Mouse (Mus musculus) kidney, postnatal 0 days (tissue): ENCODE measurements around the gene Tox2. TPM values are rescaled to one million over a fixed set of nuclear protein-coding genes. Genes with fewer than 3 reads are reported as not detected.
A peak's percentile ranks its signal among the peaks of the same experiment; 100 is the strongest.

Source experiments
- ATAC-seq: fragments of 200-750 bp; cut with Nextera tagmentation; replicated peaks from 2 replicates; pipeline ENCODE4 v1.8.0; 2017; ENCODE audit warnings: low read depth, moderate number of reproducible peaks, moderate TSS enrichment, moderate library complexity; ENCODE audit not compliant: low FRiP score
- DNase-seq: peaks from one replicate; pipeline ENCODE4 v3.0.0-alpha.2; 2016; ENCODE audit warnings: low spot score
- H3K27ac ChIP-seq: fragments of 300-500 bp; sonication (generic); 2 replicates; pipeline ENCODE4 v1.5.1; 2014; ENCODE audit warnings: mild to moderate bottlenecking
- H3K27me3 ChIP-seq: fragments of 300-500 bp; sonication (generic); 2 replicates; pipeline ENCODE4 v1.6.1; 2014; ENCODE audit warnings: low read length, mixed read lengths; ENCODE audit not compliant: insufficient read depth
- H3K36me3 ChIP-seq: fragments of 300-500 bp; sonication (generic); 2 replicates; pipeline ENCODE4 v1.6.1; 2014; ENCODE audit warnings: low read length, mixed read lengths; ENCODE audit not compliant: insufficient read depth
- H3K4me1 ChIP-seq: fragments of 300-500 bp; sonication (generic); replicated peaks from 2 replicates; pipeline ENCODE4 v1.6.1; 2014; ENCODE audit warnings: antibody characterized with exemption, low read length, mixed read lengths; ENCODE audit not compliant: insufficient read depth
- H3K4me2 ChIP-seq: fragments of 300-500 bp; sonication (generic); 2 replicates; pipeline ENCODE4 v1.6.1; 2014; ENCODE audit warnings: mild to moderate bottlenecking, low read length, moderate library complexity, mixed read lengths
- H3K4me3 ChIP-seq: fragments of 300-500 bp; sonication (generic); replicated peaks from 2 replicates; pipeline ENCODE4 v1.5.1; 2014; ENCODE audit warnings: low read depth, low read length
- H3K9ac ChIP-seq: fragments of 300-500 bp; sonication (generic); 2 replicates; pipeline ENCODE4 v1.6.1; 2014; ENCODE audit warnings: low read depth, low read length
- H3K9me3 ChIP-seq: fragments of 300-500 bp; sonication (generic); replicated peaks from 2 replicates; pipeline ENCODE4 v1.6.1; 2016; ENCODE audit warnings: low read length, inconsistent platforms, mixed read lengths
- CTCF ChIP-seq: IDR thresholded peaks from 2 replicates; pipeline ENCODE4 v1.5.1; 2016; ENCODE audit warnings: antibody characterized with exemption, low read depth, mild to moderate bottlenecking, moderate library complexity
- WGBS: fragments of 180-500 bp; shearing (Covaris S2); extraction: QIAGEN DNeasy Blood & Tissue Kit; methylation state at CpG from one replicate; pipeline ENCODE4 v1.1.7; 2014; 5-methylcytosine and 5-hydroxymethylcytosine counted together
- polyA plus RNA-seq: library from polyadenylated mRNA; unstranded; fragments of >200 nt; fragmentation: Nextera tagmentation; extraction: Ambion mirVana; gene quantifications from 2 replicates; pipeline ENCODE4 v1.2.1, GENCODE M21; 2015

Tox2 gene
- polyA plus RNA-seq, 1 experiment from 2014 or later: 1.1 TPM

DNA sequence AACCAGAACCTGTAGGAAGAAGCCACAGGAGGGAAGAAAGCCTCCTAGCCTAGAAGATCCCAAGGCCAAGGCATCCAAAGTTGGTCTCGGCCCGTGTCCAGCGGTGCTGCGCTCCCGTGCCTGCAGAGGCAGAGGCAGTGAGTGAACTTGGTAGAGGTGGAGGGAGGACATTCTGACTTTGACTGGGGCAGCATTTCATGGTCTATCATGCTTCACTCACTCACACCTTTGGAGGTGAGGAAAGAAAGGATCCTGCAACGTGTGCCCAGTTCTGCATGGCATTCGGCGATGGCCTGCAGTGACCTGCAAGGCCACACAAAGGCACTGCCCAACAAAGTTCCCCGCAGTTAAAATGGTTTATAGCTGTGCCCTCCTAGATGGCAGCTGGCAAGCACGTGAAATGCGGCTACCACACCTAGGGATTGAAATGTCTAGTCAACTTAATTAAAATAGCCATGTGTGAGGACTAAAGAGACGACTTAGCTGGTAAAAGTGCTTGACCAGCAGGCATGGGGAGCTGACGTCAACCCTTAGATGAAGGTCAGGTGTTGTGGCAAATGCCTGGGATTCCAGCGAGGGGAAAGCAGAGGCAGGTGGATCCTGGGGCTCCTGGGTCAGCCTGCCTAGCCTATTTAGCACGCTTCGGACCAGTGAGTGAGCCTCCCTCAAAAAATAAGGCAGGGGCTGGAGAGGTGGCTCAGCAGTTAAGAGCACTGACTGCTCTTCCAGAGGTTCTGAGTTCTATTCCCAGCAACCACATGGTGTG is 158.1 kb downstream of the Tox2 start:
- no peak overlapping the region for H3K27ac ChIP-seq
- no peak overlapping the region for H3K9ac ChIP-seq
- 67% methylated on average over 16 of the region's 16 CpGs for WGBS
- no peaks in the 10 kb centered on the region for H3K9me3 ChIP-seq
- H3K4me1 ChIP-seq: no peaks in the 10 kb centered on the region
- DNase-seq (no peak), ATAC-seq (no peak)
- no peak for TF ChIP-seq CTCF
- H3K36me3 ChIP-seq: no peaks in the 10 kb centered on the region
- no peak overlapping the region for H3K4me2 ChIP-seq
- no peaks in the 10 kb centered on the region for H3K27me3 ChIP-seq
- H3K4me3 ChIP-seq: no peak overlapping the region

DNA sequence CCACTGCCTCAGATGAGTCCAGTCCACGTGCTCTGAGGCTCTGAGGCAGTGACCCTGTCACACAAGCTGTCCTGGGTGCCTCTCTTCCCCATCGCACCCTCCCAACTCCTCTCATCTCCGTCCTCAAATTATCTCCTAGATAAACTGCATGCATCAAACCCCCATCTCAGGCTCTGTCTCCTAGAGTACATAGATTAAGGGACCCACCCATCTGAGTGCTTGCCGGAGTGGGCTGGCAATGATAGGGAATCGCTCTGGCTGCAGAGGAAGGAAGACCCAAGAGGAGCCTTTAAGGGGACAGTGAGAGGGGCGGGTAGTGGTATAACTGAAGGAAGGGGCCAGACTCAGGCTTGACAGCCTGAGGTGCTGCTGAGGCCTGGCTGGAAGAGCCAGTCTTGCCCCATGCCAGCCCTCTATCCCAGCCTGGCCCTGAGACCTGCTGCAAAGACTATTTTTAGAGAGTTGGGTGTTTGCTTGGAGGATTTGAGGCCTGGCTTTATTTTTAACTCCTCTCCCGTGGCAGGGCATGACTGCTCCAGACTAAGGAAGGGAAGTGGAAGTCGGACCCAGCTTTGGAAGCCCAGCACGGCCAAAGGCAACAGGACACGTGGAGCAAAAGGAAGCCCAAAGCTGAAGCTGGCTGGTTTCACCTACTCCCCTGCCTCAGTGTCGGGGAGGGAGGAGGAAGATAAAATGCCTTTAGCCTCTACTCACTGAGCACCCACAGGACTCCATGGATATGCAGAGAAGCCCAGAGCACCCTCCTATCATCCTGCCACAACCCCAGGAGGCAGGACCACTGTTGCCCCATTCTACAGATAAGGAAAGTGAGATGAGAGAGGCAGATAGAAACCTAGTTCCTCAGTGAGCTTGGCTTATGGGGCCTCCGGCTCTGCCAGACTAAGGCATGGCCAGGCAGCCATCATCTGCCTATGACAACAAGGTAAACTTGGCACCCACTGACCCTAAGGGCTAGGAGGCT is 160.3 kb downstream of the Tox2 start:
- H3K4me1 ChIP-seq: no peaks in the 10 kb centered on the region
- no peaks in the 10 kb centered on the region for H3K9me3 ChIP-seq
- TF ChIP-seq CTCF: no peak
- no peaks in the 10 kb centered on the region for H3K36me3 ChIP-seq
- DNase-seq: no peak
- no peak for ATAC-seq
- H3K9ac ChIP-seq: no peak overlapping the region
- H3K27me3 ChIP-seq: no peaks in the 10 kb centered on the region
- no peak overlapping the region for H3K27ac ChIP-seq
- WGBS: 71% methylated on average over 12 of the region's 12 CpGs
- H3K4me3 ChIP-seq: no peak overlapping the region
- H3K4me2 ChIP-seq: no peak overlapping the region

DNA sequence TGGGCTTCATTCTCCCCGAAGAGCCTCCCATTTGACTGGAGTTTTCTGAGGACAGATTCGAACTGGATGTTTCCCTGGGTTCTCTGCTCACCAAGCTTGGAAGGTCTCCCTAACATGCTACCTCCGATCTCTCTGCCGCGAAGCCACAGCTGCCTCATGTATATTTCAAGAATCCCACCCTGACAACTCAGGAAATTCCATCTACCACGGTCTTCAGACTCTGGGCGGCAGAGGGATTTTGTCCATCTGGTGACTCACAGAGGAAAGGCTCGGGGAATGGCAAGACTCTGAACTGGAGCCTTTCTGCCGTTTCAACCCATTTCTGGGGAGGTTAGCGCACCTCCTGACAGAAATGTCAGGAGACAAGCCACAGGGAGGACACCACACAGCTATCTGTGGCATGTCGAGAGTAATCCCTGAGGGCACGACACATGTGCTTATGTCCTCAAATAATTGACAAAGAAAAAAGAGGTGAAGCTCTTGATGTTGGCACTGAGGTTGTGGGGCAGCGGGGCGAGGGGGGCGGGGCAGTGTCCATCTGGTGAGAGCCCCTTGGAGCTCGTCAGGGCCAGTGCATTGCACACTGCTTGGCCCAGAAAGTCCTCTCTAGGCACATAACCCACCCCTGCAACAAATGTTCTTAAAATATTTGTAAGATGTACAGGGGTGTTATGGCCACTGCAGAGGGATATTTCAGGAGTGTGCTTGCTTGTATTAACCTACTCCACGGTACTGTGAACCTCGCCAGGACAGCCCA is 162.0 kb downstream of the Tox2 start:
- Histone ChIP-seq H3K9ac (no peak overlapping the region), H3K4me2 (no peak overlapping the region), H3K36me3 (no peaks in the 10 kb centered on the region), H3K4me3 (no peak overlapping the region), H3K27me3 (no peaks in the 10 kb centered on the region), H3K9me3 (no peaks in the 10 kb centered on the region), H3K4me1 (no peaks in the 10 kb centered on the region; the same call in 1 of the 2 replicates), H3K27ac (peak overlapping the region; percentile 60; the same call in 1 of the 2 replicates)
- 56% methylated on average over 18 of the region's 18 CpGs for WGBS
- DNase-seq (peak; percentile 83), ATAC-seq (no peak)
- TF ChIP-seq CTCF: no peak

DNA sequence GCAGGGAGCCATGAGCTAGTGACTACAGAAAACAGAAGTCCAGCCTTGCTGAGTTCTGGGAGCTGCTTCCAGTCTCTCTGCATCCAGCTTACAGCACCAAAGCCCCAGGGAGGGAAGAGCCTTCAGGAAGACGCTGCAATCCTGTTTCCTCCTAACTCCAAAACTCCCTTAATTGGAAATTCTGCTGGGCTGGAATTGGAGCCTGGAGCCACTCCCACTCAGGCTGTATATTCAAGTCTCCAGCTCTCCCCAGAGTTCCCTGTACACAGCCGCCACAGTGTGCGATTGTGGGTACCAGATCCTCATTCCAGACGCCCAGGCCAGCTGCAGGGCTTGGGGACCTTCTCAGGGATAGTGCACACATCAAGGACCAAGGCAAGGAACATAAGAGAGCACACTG is 167.2 kb downstream of the Tox2 start:
- Histone ChIP-seq H3K27ac (peak overlapping the region; percentile 61), H3K36me3 (no peaks in the 10 kb centered on the region), H3K9ac (no peak overlapping the region), H3K27me3 (no peaks in the 10 kb centered on the region), H3K9me3 (no peaks in the 10 kb centered on the region), H3K4me1 (no peaks in the 10 kb centered on the region; the same call in 1 of the 2 replicates), H3K4me3 (no peak overlapping the region), H3K4me2 (no peak overlapping the region)
- DNase-seq: peak; percentile 77
- ATAC-seq: no peak
- no peak for TF ChIP-seq CTCF
- WGBS: 18% methylated on average over 4 of the region's 4 CpGs

DNA sequence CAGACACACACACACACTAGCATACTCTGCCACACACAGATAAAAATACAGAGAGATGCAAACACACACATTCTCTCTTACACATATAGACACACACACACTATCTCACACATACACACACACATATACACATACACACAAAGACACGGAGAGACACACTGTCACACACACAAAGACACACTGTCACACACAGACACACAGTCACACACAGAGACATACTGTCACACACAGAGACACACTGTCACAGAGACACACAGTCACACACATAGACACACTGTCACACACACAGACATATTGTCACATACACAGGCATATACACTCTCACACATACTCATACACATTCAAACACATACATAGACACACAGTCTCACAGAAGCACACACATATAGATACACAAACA is 169.7 kb downstream of the Tox2 start:
- H3K27me3 ChIP-seq: peaks cover 9% of the 10 kb centered on the region; the same call in 1 of the 2 replicates
- ATAC-seq (no peak), DNase-seq (no peak)
- TF ChIP-seq CTCF: no peak
- H3K4me2 ChIP-seq: no peak overlapping the region
- no peak overlapping the region for H3K27ac ChIP-seq
- H3K9me3 ChIP-seq: no peaks in the 10 kb centered on the region
- no peaks in the 10 kb centered on the region; the same call in 1 of the 2 replicates for H3K4me1 ChIP-seq
- 95% methylated on average over 1 of the region's 1 CpGs for WGBS
- 0 out of 2 replicates have a peak, but pooled peaks cover 3% of the 10 kb centered on the region for H3K36me3 ChIP-seq
- H3K9ac ChIP-seq: no peak overlapping the region
- no peak overlapping the region for H3K4me3 ChIP-seq

Other genes starting within 250 kb of the Tox2 start
- 23.5 and 24.3 TPM in 2 replicates for gene Sgk2, start 215.8 kb upstream of the Tox2 start, polyA plus RNA-seq
- gene Ift52, start 185.8 kb upstream of the Tox2 start, polyA plus RNA-seq: 52.3 and 53.5 TPM in 2 replicates
- 8.0 and 10.5 TPM in 2 replicates for gene Mybl2, start 148.4 kb upstream of the Tox2 start, polyA plus RNA-seq
- gene Gtsf1l, start 115.3 kb upstream of the Tox2 start, polyA plus RNA-seq: not detected in 2 replicates
- 3.4 and 3.5 TPM in 2 replicates for gene Jph2, start 194.9 kb downstream of the Tox2 start, polyA plus RNA-seq
- gene Oser1, start 221.6 kb downstream of the Tox2 start, polyA plus RNA-seq: 74.9 and 78.2 TPM in 2 replicates
- gene Gdap1l1, start 235.4 kb downstream of the Tox2 start, polyA plus RNA-seq: 0.64 and 0.74 TPM in 2 replicates